In genomic region chr1:79675716-79676115, GRCm38 (mm10) we compare ENCODE assay signal across 32 mouse cellular contexts. TPM values are rescaled to one million over a fixed set of nuclear protein-coding genes. Genes with fewer than 3 reads are reported as not detected.
"Had no signal": no experiment of that assay in that cellular context is flagged by ENCODE, and none has a peak within 500 bp of the region (broad histone marks: within the 10 kb centered on the region; RNA-seq: fewer than 3 reads in every experiment).

No protein-coding gene starts in this region.

- H3K4me3 ChIP-seq: limb, embryonic 10.5 days; limb, embryonic 12.5 days; limb, embryonic 13.5 days; limb, embryonic 15.5 days; liver, embryonic 12.5 days; liver, embryonic 13.5 days; liver, embryonic 15.5 days; lung, embryonic 15.5 days; megakaryocyte, embryonic 14.5 days; midbrain, embryonic 10.5 days; midbrain, embryonic 12.5 days; midbrain, embryonic 13.5 days; midbrain, embryonic 15.5 days; myocyte had no signal

- ATAC-seq: liver, embryonic 12.5 days; liver, postnatal 0 days; lung, postnatal 0 days; midbrain, embryonic 13.5 days; midbrain, embryonic 15.5 days; midbrain, embryonic 16.5 days had no signal

- H3K9me3 ChIP-seq: limb, embryonic 10.5 days; limb, embryonic 12.5 days; limb, embryonic 13.5 days; limb, embryonic 15.5 days; liver, embryonic 12.5 days; liver, embryonic 13.5 days; liver, embryonic 15.5 days; lung, embryonic 15.5 days; megakaryocyte, embryonic 14.5 days; midbrain, embryonic 10.5 days; midbrain, embryonic 12.5 days; midbrain, embryonic 13.5 days; midbrain, embryonic 15.5 days had no signal

- H3K36me3 ChIP-seq: limb, embryonic 10.5 days; limb, embryonic 12.5 days; limb, embryonic 13.5 days; limb, embryonic 15.5 days; liver, embryonic 12.5 days; liver, embryonic 13.5 days; liver, embryonic 15.5 days; lung, embryonic 15.5 days; midbrain, embryonic 10.5 days; midbrain, embryonic 12.5 days; midbrain, embryonic 13.5 days; midbrain, embryonic 15.5 days had no signal

- H3K27ac ChIP-seq: limb, embryonic 10.5 days; limb, embryonic 12.5 days; limb, embryonic 13.5 days; limb, embryonic 15.5 days; liver, embryonic 12.5 days; liver, embryonic 13.5 days; liver, embryonic 14.5 days; liver, embryonic 15.5 days; lung, embryonic 15.5 days; macrophage; midbrain, embryonic 10.5 days; midbrain, embryonic 12.5 days; midbrain, embryonic 13.5 days; midbrain, embryonic 15.5 days had no signal

- H3K9ac ChIP-seq: limb, embryonic 12.5 days; limb, embryonic 13.5 days; limb, embryonic 15.5 days; liver, embryonic 12.5 days; liver, embryonic 13.5 days; liver, embryonic 14.5 days; liver, embryonic 15.5 days; liver, postnatal 0 days; lung, embryonic 14.5 days; lung, embryonic 15.5 days; midbrain, embryonic 12.5 days; midbrain, embryonic 13.5 days; midbrain, embryonic 15.5 days had no signal

- DNase-seq: left cerebral cortex, postnatal 4 days; liver; liver, embryonic 13.5 days; liver, postnatal 0 days; lung, adult 18-20 months; lung, adult 2 months; lung, embryonic 14.5 days; lung, postnatal 10 days; lung, postnatal 14 days; lung, postnatal 36 days; lung, postnatal 4 days; midbrain, embryonic 14.5 days had no signal

- H3K4me2 ChIP-seq: limb, embryonic 12.5 days; limb, embryonic 13.5 days; limb, embryonic 15.5 days; liver, embryonic 11.5 days; liver, embryonic 12.5 days; liver, embryonic 13.5 days; liver, embryonic 15.5 days; lung, embryonic 14.5 days; lung, embryonic 15.5 days; midbrain, embryonic 11.5 days; midbrain, embryonic 12.5 days; midbrain, embryonic 13.5 days; midbrain, embryonic 15.5 days had no signal

RNA-seq across cellular contexts. Expression of gene Ap1s3, which starts 3.9 kb away (rescaled TPM):
- polyA plus RNA-seq: midbrain, embryonic 14.5 days; neural tube, embryonic 11.5 days had no signal
